Mouse (Mus musculus) MEL (cell line): Measurements from ENCODE around the gene Fblim1. TPM values are rescaled to one million over a fixed set of nuclear protein-coding genes. Genes with fewer than 3 reads are reported as not detected.

ENCODE experiments used
- DNase-seq: peaks from one replicate; pipeline ENCODE4 v3.0.0; 2011; ENCODE audit warnings: low read depth, low spot score
- H3K27ac ChIP-seq: 2 replicates; pipeline ENCODE4 v1.5.1; 2012; ENCODE audit warnings: low read depth, mild to moderate bottlenecking, control low read depth, low read length, moderate library complexity; ENCODE audit not compliant: control insufficient read depth
- H3K27me3 ChIP-seq, 2 experiments: fragments of 150-350 bp in 1 of 2; sonication (generic) in 1 of 2; 2 replicates each; pipeline ENCODE4 v1.6.1; 2012; ENCODE audit warnings: low read length in 2 of 2, mild to moderate bottlenecking in 2 of 2, improper control_type of control experiment in 1 of 2, moderate library complexity in 1 of 2; ENCODE audit not compliant: insufficient read depth in 2 of 2, control insufficient read depth in 1 of 2
- H3K36me3 ChIP-seq, 2 experiments: 2 replicates each; pipeline ENCODE4 v1.6.1; 2012 to 2014; ENCODE audit warnings: low read length in 2 of 2, improper control_type of control experiment in 1 of 2, inconsistent platforms in 1 of 2, mild to moderate bottlenecking in 1 of 2; ENCODE audit not compliant: insufficient read depth in 2 of 2, control insufficient read depth in 1 of 2
- H3K4me1 ChIP-seq, 2 experiments: fragments of 150-350 bp in 1 of 2; sonication (generic) in 1 of 2; 2 replicates each; pipeline ENCODE4 v1.6.1; 2012; ENCODE audit warnings: low read length in 2 of 2, improper control_type of control experiment in 1 of 2, mild to moderate bottlenecking in 1 of 2; ENCODE audit not compliant: insufficient read depth in 2 of 2, control insufficient read depth in 1 of 2
- H3K4me3 ChIP-seq, 2 experiments: fragments of 150-350 bp in 1 of 2; sonication (generic) in 1 of 2; 2 replicates each; pipeline ENCODE4 v1.5.1; 2012; ENCODE audit warnings: low read depth in 2 of 2, low read length in 2 of 2, mild to moderate bottlenecking in 2 of 2, moderate library complexity in 2 of 2, control low read depth in 1 of 2, improper control_type of control experiment in 1 of 2; ENCODE audit not compliant: control insufficient read depth in 1 of 2, insufficient read depth in 1 of 2
- H3K79me2 ChIP-seq: 2 replicates; pipeline ENCODE4 v1.6.1; 2012; ENCODE audit warnings: mild to moderate bottlenecking, low read length, moderate library complexity; ENCODE audit not compliant: control insufficient read depth, poor library complexity, insufficient read depth
- H3K9ac ChIP-seq: 2 replicates; pipeline ENCODE4 v1.6.1; 2012; ENCODE audit warnings: low read depth, mild to moderate bottlenecking, control low read depth, low read length, moderate library complexity; ENCODE audit not compliant: control insufficient read depth, poor library complexity, severe bottlenecking
- H3K9me3 ChIP-seq: fragments of 150-350 bp; sonication (generic); replicated peaks from 2 replicates; pipeline ENCODE4 v1.6.1; 2012; ENCODE audit warnings: mild to moderate bottlenecking, low read length, improper control_type of control experiment, moderate library complexity; ENCODE audit not compliant: insufficient read depth
- BHLHE40 ChIP-seq: IDR thresholded peaks from 2 replicates; pipeline ENCODE4 v1.6.1; 2012; ENCODE audit warnings: low read depth, mild to moderate bottlenecking, inconsistent platforms, low read length, improper control_type of control experiment, borderline replicate concordance
- CHD1 ChIP-seq: IDR thresholded peaks from 2 replicates; pipeline ENCODE4 v1.6.1; 2012; ENCODE audit warnings: low read depth, mild to moderate bottlenecking, inconsistent platforms, low read length, improper control_type of control experiment
- CTCF ChIP-seq, 3 experiments: IDR thresholded peaks in 2 of 3; conservative IDR thresholded peaks in 1 of 3; 2 replicates each; pipeline ENCODE4 v1.5.1; 2011 to 2012; ENCODE audit warnings: low read length in 3 of 3, low read depth in 2 of 3, mild to moderate bottlenecking in 2 of 3, improper control_type of control experiment in 1 of 3, inconsistent platforms in 1 of 3, mixed read lengths in 1 of 3, moderate library complexity in 1 of 3; ENCODE audit not compliant: control insufficient read depth in 1 of 3, insufficient read depth in 1 of 3, poor library complexity in 1 of 3, severe bottlenecking in 1 of 3
- ELF1 ChIP-seq: IDR thresholded peaks from 2 replicates; pipeline ENCODE4 v1.6.1; 2014; ENCODE audit warnings: low read depth, mild to moderate bottlenecking, inconsistent platforms, low read length, improper control_type of control experiment, moderate library complexity
- EP300 ChIP-seq, 2 experiments: IDR thresholded peaks; 2 replicates each; pipeline ENCODE4 v1.6.1; 2011; ENCODE audit warnings: improper control_type of control experiment in 2 of 2, low read length in 2 of 2, low read depth in 1 of 2, mild to moderate bottlenecking in 1 of 2
- ETS1 ChIP-seq: IDR thresholded peaks from 2 replicates; pipeline ENCODE4 v1.6.1; 2012; ENCODE audit warnings: low read depth, mild to moderate bottlenecking, inconsistent platforms, low read length, improper control_type of control experiment, moderate library complexity
- GABPA ChIP-seq: IDR thresholded peaks from 2 replicates; pipeline ENCODE4 v1.6.1; 2012; ENCODE audit warnings: low read depth, mild to moderate bottlenecking, inconsistent platforms, low read length, improper control_type of control experiment, moderate library complexity
- GATA1 ChIP-seq: IDR thresholded peaks from 2 replicates; pipeline ENCODE4 v1.6.1; 2011; ENCODE audit warnings: low read depth, low read length, improper control_type of control experiment
- MAFK ChIP-seq: IDR thresholded peaks from 2 replicates; pipeline ENCODE4 v1.6.1; 2011; ENCODE audit warnings: low read depth, mild to moderate bottlenecking, low read length, improper control_type of control experiment, borderline replicate concordance
- MAZ ChIP-seq: IDR thresholded peaks from 2 replicates; pipeline ENCODE4 v1.6.1; 2012; ENCODE audit warnings: low read depth, mild to moderate bottlenecking, inconsistent platforms, low read length, improper control_type of control experiment
- MYC ChIP-seq: IDR thresholded peaks from 2 replicates; pipeline ENCODE4 v1.6.1; 2011; ENCODE audit warnings: low read depth, mild to moderate bottlenecking, low read length, improper control_type of control experiment, moderate library complexity
- POLR2AphosphoS2 ChIP-seq: IDR thresholded peaks from 2 replicates; pipeline ENCODE4 v1.6.1; 2011; ENCODE audit warnings: low read length, improper control_type of control experiment
- POLR2AphosphoS5 ChIP-seq: IDR thresholded peaks from 2 replicates; pipeline ENCODE4 v1.6.1; 2012; ENCODE audit warnings: low read depth, borderline replicate concordance, mild to moderate bottlenecking, inconsistent platforms, low read length, moderate library complexity, mixed read lengths
- RAD21 ChIP-seq: IDR thresholded peaks from 2 replicates; pipeline ENCODE4 v1.6.1; 2011; ENCODE audit warnings: mild to moderate bottlenecking, low read depth, low read length, improper control_type of control experiment
- RCOR1 ChIP-seq: IDR thresholded peaks from 2 replicates; pipeline ENCODE4 v1.6.1; 2012; ENCODE audit warnings: low read depth, mild to moderate bottlenecking, inconsistent platforms, low read length, improper control_type of control experiment
- SMC3 ChIP-seq: IDR thresholded peaks from 2 replicates; pipeline ENCODE4 v1.6.1; 2011; ENCODE audit warnings: low read depth, low read length, improper control_type of control experiment
- TBP ChIP-seq: IDR thresholded peaks from 2 replicates; pipeline ENCODE4 v1.8.0; 2011; ENCODE audit warnings: low read depth, low read length, improper control_type of control experiment
- UBTF ChIP-seq: IDR thresholded peaks from 2 replicates; pipeline ENCODE4 v1.6.1; 2012; ENCODE audit warnings: low read depth, mild to moderate bottlenecking, inconsistent platforms, low read length, improper control_type of control experiment, moderate library complexity, borderline replicate concordance; ENCODE audit not compliant: insufficient read depth
- USF1 ChIP-seq: IDR thresholded peaks from 2 replicates; pipeline ENCODE4 v1.6.1; 2014; ENCODE audit warnings: low read depth, mild to moderate bottlenecking, inconsistent platforms, low read length, improper control_type of control experiment, moderate library complexity
- USF2 ChIP-seq, 2 experiments: IDR thresholded peaks; 2 replicates each; pipeline ENCODE4 v1.6.1; 2011 to 2012; ENCODE audit warnings: improper control_type of control experiment in 2 of 2, low read length in 2 of 2, borderline replicate concordance in 1 of 2, inconsistent platforms in 1 of 2, low read depth in 1 of 2, mild to moderate bottlenecking in 1 of 2; ENCODE audit not compliant: insufficient read depth in 1 of 2
- polyA plus RNA-seq, 2 experiments: library from polyadenylated mRNA; stranded (reverse) in 1 of 2; unstranded in 1 of 2; fragments of >175 nt in 1 of 2; fragments of >200 nt in 1 of 2; gene quantifications; 2 replicates each; pipeline versions ENCODE4 v1.2.1 to v1.2.4; 2012; ENCODE audit warnings: low replicate concordance in 2 of 2, low read depth in 1 of 2; ENCODE audit not compliant: insufficient read length in 2 of 2, insufficient read depth in 1 of 2, missing spikeins in 1 of 2
- total RNA-seq: library from RNA; depleted of rRNA; stranded (reverse); fragments of 300-350 nt; gene quantifications from 2 replicates; pipeline ENCODE4 v1.2.3, GENCODE M21; 2012

Fblim1 gene
- total and polyA plus RNA-seq, 3 experiments = not detected

DNA sequence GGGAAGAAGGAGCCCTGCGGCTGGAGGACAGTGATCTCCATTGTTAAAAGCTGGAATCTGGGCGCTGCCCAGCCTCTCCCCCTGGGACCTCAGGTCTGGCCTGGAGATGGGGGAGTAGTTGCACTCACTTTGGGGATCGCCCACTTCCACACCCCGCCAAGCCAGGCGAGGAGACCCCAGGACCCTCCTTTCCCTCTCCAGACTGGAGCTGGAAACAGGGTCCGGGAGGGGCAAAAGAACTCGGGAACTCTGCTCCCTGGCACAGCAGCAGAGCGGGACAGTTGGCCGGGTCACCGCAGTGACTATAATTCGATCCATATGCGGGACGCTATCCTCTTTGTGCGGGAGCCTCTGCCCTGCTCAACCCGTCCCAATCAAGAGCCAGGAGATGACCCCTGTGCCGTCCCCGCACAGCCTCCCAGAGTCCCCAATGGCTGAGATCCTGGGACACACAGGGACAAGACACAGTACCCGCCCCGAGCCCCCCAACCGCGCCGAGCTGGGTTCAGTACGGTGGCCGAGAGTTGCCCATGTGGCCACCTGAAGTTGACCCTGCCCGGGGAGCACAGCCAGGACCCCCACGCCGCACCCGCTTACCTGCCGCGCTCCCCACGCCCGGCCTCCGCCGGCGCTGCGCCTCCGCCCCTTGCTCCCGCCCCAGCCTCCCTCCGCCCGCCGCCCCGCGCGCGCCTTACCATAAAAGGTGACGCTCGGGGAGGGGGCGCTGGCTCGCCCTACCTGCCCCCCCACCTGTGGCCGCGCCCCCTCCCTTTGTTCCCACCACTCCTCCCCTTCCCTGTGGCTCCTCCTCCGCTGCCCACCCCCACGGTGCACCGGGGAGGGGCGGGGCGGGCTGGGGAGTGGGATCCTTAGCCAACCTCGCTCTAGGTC lies 6.4 kb downstream of the Fblim1 start:
- H3K4me1 ChIP-seq = no peaks in the 10 kb centered on the region

DNA sequence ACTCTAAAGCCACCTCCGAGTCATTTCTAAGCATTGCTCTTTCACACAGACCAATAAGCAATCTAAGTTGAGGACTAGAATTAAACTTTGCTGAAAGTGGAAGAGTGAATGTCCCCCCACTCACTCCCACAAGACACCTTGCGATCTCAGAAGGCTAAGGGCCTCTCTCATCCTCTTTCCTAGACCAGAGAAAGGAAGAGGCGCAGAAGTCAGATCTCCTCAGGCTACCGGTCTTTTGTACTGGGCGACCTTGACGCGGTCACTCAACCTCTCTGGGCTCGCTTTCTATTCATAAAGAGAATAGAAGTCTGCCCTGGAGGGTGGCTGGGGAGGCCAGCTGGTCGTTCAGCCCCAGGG lies 7.0 kb downstream of the Fblim1 start:
- no peak for TF ChIP-seq MAZ
- no peak for TF ChIP-seq EP300 (IDR thresholded peaks at IDR 0.05; ENCODE audit: low read depth in 1 of 2, low read length in 2 of 2)
- TF ChIP-seq MYC = no peak
- TF ChIP-seq UBTF = no peak
- TF ChIP-seq CTCF (IDR thresholded peaks at IDR 0.05 in 2 of 3, conservative IDR thresholded peaks at IDR 0.05 in 1 of 3; ENCODE audit: control insufficient read depth in 1 of 3, insufficient read depth in 1 of 3, low read depth in 2 of 3, low read length in 3 of 3, poor library complexity in 1 of 3, severe bottlenecking in 1 of 3) = no peak
- no peak for TF ChIP-seq USF2 (IDR thresholded peaks at IDR 0.05; ENCODE audit: borderline replicate concordance in 1 of 2, insufficient read depth in 1 of 2, low read depth in 1 of 2, low read length in 2 of 2)
- TF ChIP-seq POLR2AphosphoS5 = no peak
- TF ChIP-seq RCOR1 = no peak
- no peak for TF ChIP-seq GATA1
- no peak for TF ChIP-seq POLR2AphosphoS2
- no peak for TF ChIP-seq USF1
- TF ChIP-seq RAD21 = no peak
- TF ChIP-seq SMC3 = no peak
- no peak for TF ChIP-seq ELF1
- TF ChIP-seq GABPA = no peak
- no peak for TF ChIP-seq CHD1
- no peak for TF ChIP-seq ETS1
- TF ChIP-seq TBP = no peak
- no peak for TF ChIP-seq MAFK
- Histone ChIP-seq H3K79me2 (no peaks in the 10 kb centered on the region), H3K27me3 (no peaks in the 10 kb centered on the region; a peak in 1 of 4 replicates), H3K9me3 (no peaks in the 10 kb centered on the region), H3K4me1 (no peaks in the 10 kb centered on the region; a peak in 1 of 4 replicates), H3K9ac (no peak overlapping the region), H3K36me3 (no peaks in the 10 kb centered on the region), H3K27ac (no peak overlapping the region), H3K4me3 (no peak overlapping the region)
- DNase-seq = no peak

More for the DNA sequence above, 6.4 kb downstream of the Fblim1 start:
- H3K27me3 ChIP-seq = no peaks in the 10 kb centered on the region; a peak in 1 of 4 replicates
- DNase-seq = no peak
- no peaks in the 10 kb centered on the region for H3K9me3 ChIP-seq
- H3K27ac ChIP-seq = no peak overlapping the region
- H3K36me3 ChIP-seq = no peaks in the 10 kb centered on the region
- H3K9ac ChIP-seq = no peak overlapping the region
- H3K4me3 ChIP-seq = no peak overlapping the region
- TF ChIP-seq BHLHE40 (no peak), CHD1 (no peak), GABPA (no peak), MYC (no peak), USF2 (IDR thresholded peaks at IDR 0.05; ENCODE audit: borderline replicate concordance in 1 of 2, insufficient read depth in 1 of 2, low read depth in 1 of 2, low read length in 2 of 2) (no peak), RCOR1 (no peak)
- no peaks in the 10 kb centered on the region for H3K79me2 ChIP-seq
